Mouse (Mus musculus) CD4-positive helper T cell, adult 2 months (primary cell): Measurements from ENCODE around the gene Calml3.
"Not testable (repeated sequence)": the region's sequence is repeated elsewhere in the genome, so short reads cannot be mapped to it uniquely, and the experiment has no call there.

Experiments
- DNase-seq: peaks from one replicate; pipeline ENCODE4 v3.0.0-alpha.2; 2012; ENCODE audit warnings: low read depth, missing footprints, low spot score

The Calml3 gene

GRCm38 (mm10) chr13:3804186-3804585 is at the start of gene Calml3:
TSS of gene Calml3 (minus strand) at chr13:3804316.
- DNase-seq: no peak

- no peak for DNase-seq
Measured at GRCm38 (mm10) chr13:3850330-3850729, 46.2 kb upstream of the Calml3 start.

- not testable (repeated sequence) for DNase-seq
Measured at GRCm38 (mm10) chr13:3840662-3841061, 36.5 kb upstream of the Calml3 start.

- DNase-seq: not testable (repeated sequence)
Measured at GRCm38 (mm10) chr13:3837312-3837807, 33.2 kb upstream of the Calml3 start, which contains the start of gene Calm4. TSS of gene Calm4 (plus strand) at chr13:3837757.

GRCm38 (mm10) chr13:3833644-3834043 is 29.5 kb upstream of the Calml3 start:
- DNase-seq: not testable (repeated sequence)

- no peak for DNase-seq
Measured at GRCm38 (mm10) chr13:3832450-3832849, 28.3 kb upstream of the Calml3 start.

- DNase-seq: no peak
Measured at GRCm38 (mm10) chr13:3831994-3832393, 27.9 kb upstream of the Calml3 start.

- no peak for DNase-seq
Measured at GRCm38 (mm10) chr13:3831546-3831945, 27.4 kb upstream of the Calml3 start.

GRCm38 (mm10) chr13:3825726-3826125 is 21.6 kb upstream of the Calml3 start:
- no peak for DNase-seq

- DNase-seq: no peak
Measured at GRCm38 (mm10) chr13:3822105-3822504, 18.0 kb upstream of the Calml3 start.

- no peak for DNase-seq
Measured at GRCm38 (mm10) chr13:3818740-3819076, 14.6 kb upstream of the Calml3 start.

GRCm38 (mm10) chr13:3818012-3818739 is 14.1 kb upstream of the Calml3 start:
- no peak for DNase-seq

GRCm38 (mm10) chr13:3807131-3807827 is 3.2 kb upstream of the Calml3 start:
- DNase-seq: no peak

GRCm38 (mm10) chr13:3805638-3806037 is 1.5 kb upstream of the Calml3 start:
- DNase-seq: no peak

GRCm38 (mm10) chr13:3805132-3805531 is 1.0 kb upstream of the Calml3 start:
- no peak for DNase-seq

GRCm38 (mm10) chr13:3799386-3799785 is 4.7 kb downstream of the Calml3 start:
- DNase-seq: no peak

GRCm38 (mm10) chr13:3798751-3799150 is 5.4 kb downstream of the Calml3 start:
- DNase-seq: no peak

GRCm38 (mm10) chr13:3796649-3797048 is 7.5 kb downstream of the Calml3 start:
- no peak for DNase-seq

GRCm38 (mm10) chr13:3789531-3789930 is 14.6 kb downstream of the Calml3 start:
- DNase-seq: no peak

- no peak for DNase-seq
Measured at GRCm38 (mm10) chr13:3788588-3788987, 15.5 kb downstream of the Calml3 start.

- no peak for DNase-seq
Measured at GRCm38 (mm10) chr13:3787644-3788043, 16.5 kb downstream of the Calml3 start.

- DNase-seq: no peak
Measured at GRCm38 (mm10) chr13:3787102-3787501, 17.0 kb downstream of the Calml3 start.

- DNase-seq: no peak
Measured at GRCm38 (mm10) chr13:3783621-3784020, 20.5 kb downstream of the Calml3 start.
